Mouse (Mus musculus) embryonic facial prominence, embryonic 11.5 days (tissue): ENCODE data around the gene Mbnl2. TPM values are rescaled to one million over a fixed set of nuclear protein-coding genes. Genes with fewer than 3 reads are reported as not detected.
A peak's percentile ranks its signal among the peaks of the same experiment; 100 is the strongest.

ENCODE experiments used
- ATAC-seq: fragments of 200-750 bp; cut with Nextera tagmentation; replicated peaks from 2 replicates; pipeline ENCODE4 v1.8.0; 2017; ENCODE audit warnings: low read depth; ENCODE audit not compliant: insufficient number of reproducible peaks, low FRiP score, low TSS enrichment
- DNase-seq: peaks from one replicate; pipeline ENCODE4 v3.0.0-alpha.2; 2015; ENCODE audit warnings: low spot score
- H3K27ac ChIP-seq: fragments of 300-500 bp; sonication (generic); replicated peaks from 2 replicates; pipeline ENCODE4 v1.5.1; 2014; ENCODE audit warnings: mild to moderate bottlenecking, low read depth, low read length, control low read depth
- H3K27me3 ChIP-seq: fragments of 300-500 bp; sonication (generic); 2 replicates; pipeline ENCODE4 v1.6.1; 2014; ENCODE audit warnings: mild to moderate bottlenecking, low read length, moderate library complexity, mixed read lengths; ENCODE audit not compliant: control insufficient read depth, insufficient read depth
- H3K36me3 ChIP-seq: fragments of 300-500 bp; sonication (generic); replicated peaks from 2 replicates; pipeline ENCODE4 v1.6.1; 2014; ENCODE audit warnings: low read depth, mild to moderate bottlenecking, low read length, moderate library complexity, mixed read lengths; ENCODE audit not compliant: control insufficient read depth, insufficient read depth
- H3K4me1 ChIP-seq: fragments of 300-500 bp; sonication (generic); 2 replicates; pipeline ENCODE4 v1.6.1; 2014; ENCODE audit warnings: low read length, mixed read lengths; ENCODE audit not compliant: control insufficient read depth, insufficient read depth
- H3K4me2 ChIP-seq: fragments of 300-500 bp; sonication (generic); 2 replicates; pipeline ENCODE4 v1.6.1; 2014; ENCODE audit warnings: low read depth, mild to moderate bottlenecking, control low read depth, low read length, moderate library complexity
- H3K4me3 ChIP-seq: fragments of 300-500 bp; sonication (generic); 2 replicates; pipeline ENCODE4 v1.5.1; 2014; ENCODE audit warnings: low read depth, low read length, control low read depth
- H3K9ac ChIP-seq: fragments of 300-500 bp; sonication (generic); replicated peaks from 2 replicates; pipeline ENCODE4 v1.6.1; 2014; ENCODE audit warnings: mild to moderate bottlenecking, control low read depth, low read length
- H3K9me3 ChIP-seq: fragments of 300-500 bp; sonication (generic); replicated peaks from 2 replicates; pipeline ENCODE4 v1.6.1; 2016; ENCODE audit warnings: mild to moderate bottlenecking, low read length, inconsistent platforms, mixed read lengths; ENCODE audit not compliant: control insufficient read depth
- WGBS: fragments of 180-500 bp; shearing (Covaris S2); extraction: QIAGEN DNeasy Blood & Tissue Kit; methylation state at CpG from one replicate; pipeline ENCODE4 v1.1.7; 2014; 5-methylcytosine and 5-hydroxymethylcytosine counted together
- polyA plus RNA-seq: library from polyadenylated mRNA; unstranded; fragments of >200 nt; fragmentation: Nextera tagmentation; extraction: Ambion mirVana; gene quantifications from 2 replicates; pipeline ENCODE4 v1.2.1, GENCODE M21; 2014

Gene Mbnl2
- polyA plus RNA-seq, 1 experiment from 2014 or later = 76.0 TPM

GRCm38 (mm10) chr14:120289065-120289464 lies 13.6 kb downstream of the Mbnl2 start:
- Histone ChIP-seq H3K9ac (no peak overlapping the region), H3K27me3 (no peaks in the 10 kb centered on the region), H3K36me3 (no peaks in the 10 kb centered on the region), H3K4me3 (no peak overlapping the region), H3K27ac (peak overlapping the region; percentile 72; the same call in 1 of the 2 replicates), H3K4me2 (no peak overlapping the region), H3K9me3 (no peaks in the 10 kb centered on the region), H3K4me1 (peaks cover 13% of the 10 kb centered on the region)
- DNase-seq (peak; percentile 55), ATAC-seq (no peak)
- 53% methylated on average over 9 of the region's 9 CpGs for WGBS

DNA sequence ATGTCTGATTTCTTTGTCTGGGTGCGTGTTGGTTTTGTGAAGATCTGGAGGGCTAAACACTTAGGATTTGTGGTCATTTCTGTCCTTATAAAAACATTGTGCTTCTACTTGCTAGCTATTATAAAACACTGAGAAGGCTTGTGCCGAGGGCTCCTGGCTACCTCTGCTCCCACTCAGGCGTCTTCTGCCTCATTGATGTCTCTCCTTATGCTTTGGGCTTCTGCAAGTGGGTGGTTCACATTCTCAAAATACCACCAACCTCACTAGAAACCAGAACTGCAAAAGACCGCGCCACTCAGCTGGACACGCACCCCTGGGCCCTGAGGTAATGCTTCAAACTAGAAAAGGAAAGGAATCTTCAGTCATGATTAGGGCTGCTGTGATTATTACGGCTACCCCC lies 14.1 kb downstream of the Mbnl2 start:
- Histone ChIP-seq H3K27ac (0 out of 2 replicates have a peak overlapping the region, but pooled peaks have one; percentile 38), H3K4me2 (no peak overlapping the region), H3K36me3 (no peaks in the 10 kb centered on the region), H3K27me3 (no peaks in the 10 kb centered on the region), H3K4me1 (peaks cover 13% of the 10 kb centered on the region), H3K9ac (no peak overlapping the region), H3K9me3 (no peaks in the 10 kb centered on the region), H3K4me3 (no peak overlapping the region)
- ATAC-seq = no peak
- WGBS = 72% methylated on average over 7 of the region's 7 CpGs
- no peak for DNase-seq

DNA sequence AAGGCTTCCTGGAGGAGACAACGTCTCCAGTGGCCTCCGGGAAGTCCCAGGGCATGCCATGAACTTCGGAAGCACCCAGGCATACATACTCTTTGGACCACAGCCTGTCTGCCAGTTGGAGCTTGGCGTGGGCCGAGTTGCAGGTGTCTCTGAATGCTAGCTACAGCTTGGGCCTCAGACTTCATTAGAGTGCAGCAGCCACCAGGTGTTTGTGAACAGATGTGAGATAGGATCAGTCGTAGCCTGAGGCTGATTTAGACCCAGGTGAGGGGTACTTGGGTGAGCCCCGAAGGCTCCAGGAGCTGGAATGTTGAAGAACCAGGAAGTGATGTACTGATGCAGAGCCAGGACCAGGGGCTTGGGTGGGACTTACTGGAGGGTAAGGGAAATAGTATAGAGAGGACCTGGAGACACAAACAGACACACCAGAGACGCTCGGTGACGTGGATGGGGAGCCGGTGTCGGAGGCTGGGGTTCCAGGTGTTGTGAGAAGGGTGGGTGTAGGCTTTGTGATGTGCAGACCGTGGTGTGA lies 15.8 kb downstream of the Mbnl2 start:
- no peak for DNase-seq
- Histone ChIP-seq H3K27ac (no peak overlapping the region), H3K4me1 (peaks cover 19% of the 10 kb centered on the region), H3K9ac (no peak overlapping the region), H3K36me3 (no peaks in the 10 kb centered on the region), H3K4me3 (no peak overlapping the region), H3K9me3 (no peaks in the 10 kb centered on the region), H3K27me3 (no peaks in the 10 kb centered on the region), H3K4me2 (no peak overlapping the region)
- ATAC-seq = no peak
- WGBS = 89% methylated on average over 13 of the region's 13 CpGs

GRCm38 (mm10) chr14:120292133-120292532 lies 16.7 kb downstream of the Mbnl2 start:
- no peak overlapping the region for H3K4me3 ChIP-seq
- WGBS = 59% methylated on average over 5 of the region's 5 CpGs
- no peak for ATAC-seq
- no peaks in the 10 kb centered on the region for H3K27me3 ChIP-seq
- H3K36me3 ChIP-seq = no peaks in the 10 kb centered on the region
- no peak overlapping the region; the same call in 1 of the 2 replicates for H3K27ac ChIP-seq
- no peak overlapping the region for H3K9ac ChIP-seq
- H3K4me1 ChIP-seq = peaks cover 21% of the 10 kb centered on the region
- no peaks in the 10 kb centered on the region for H3K9me3 ChIP-seq
- H3K4me2 ChIP-seq = no peak overlapping the region
- DNase-seq = no peak

DNA sequence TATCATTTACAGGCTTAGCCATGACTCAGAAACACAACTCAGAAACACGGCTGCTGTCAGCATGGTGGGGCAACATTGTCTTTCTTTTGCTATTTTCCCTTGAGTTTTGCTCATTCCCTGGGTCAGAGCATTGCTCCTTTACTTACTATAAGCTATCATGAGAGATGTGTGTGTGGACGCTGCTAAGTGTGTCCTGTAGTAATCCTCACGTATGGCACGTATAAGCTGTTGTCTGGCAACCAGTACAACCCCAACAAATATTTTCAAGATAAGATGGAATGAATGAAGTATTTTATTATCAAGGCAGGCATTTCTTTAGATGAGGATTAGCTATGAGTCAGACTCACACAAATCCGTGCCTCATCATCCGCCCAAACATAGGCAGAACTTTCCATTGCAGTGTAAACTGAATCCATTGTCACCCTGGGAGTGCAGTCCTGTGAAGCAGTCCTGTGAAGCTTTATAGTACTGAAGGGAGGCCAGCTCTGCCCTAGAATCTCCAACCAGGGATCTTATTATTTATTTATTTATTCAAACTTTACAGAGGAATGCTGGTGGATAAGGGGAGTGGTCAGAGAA lies 17.2 kb downstream of the Mbnl2 start:
- H3K9ac ChIP-seq = no peak overlapping the region
- H3K27me3 ChIP-seq = no peaks in the 10 kb centered on the region
- H3K36me3 ChIP-seq = no peaks in the 10 kb centered on the region
- H3K4me3 ChIP-seq = no peak overlapping the region
- peaks cover 18% of the 10 kb centered on the region for H3K4me1 ChIP-seq
- H3K27ac ChIP-seq = no peak overlapping the region; the same call in 1 of the 2 replicates
- no peak for ATAC-seq
- no peak overlapping the region for H3K4me2 ChIP-seq
- 77% methylated on average over 6 of the region's 6 CpGs for WGBS
- DNase-seq = no peak
- H3K9me3 ChIP-seq = no peaks in the 10 kb centered on the region

DNA sequence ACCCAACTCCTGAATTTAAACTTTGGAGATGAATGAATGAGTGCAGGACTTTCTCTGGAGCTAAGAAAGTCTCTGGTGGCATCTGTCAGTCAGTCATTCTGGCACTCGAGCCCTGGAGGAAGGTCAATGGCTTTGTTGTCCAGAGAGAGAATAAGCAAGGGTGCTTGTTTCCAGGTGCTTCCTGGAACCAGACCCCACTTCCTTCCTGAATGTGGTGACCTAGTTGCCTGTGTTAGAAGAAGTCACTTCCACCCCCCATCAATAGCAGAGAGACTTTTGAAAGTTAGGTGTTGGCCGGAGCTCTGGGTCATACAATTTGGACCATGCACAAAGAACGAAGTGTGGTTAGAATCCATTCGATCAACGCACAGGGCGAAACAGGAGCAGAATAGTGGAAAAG lies 19.0 kb downstream of the Mbnl2 start:
- Histone ChIP-seq H3K27ac (no peak overlapping the region), H3K27me3 (no peaks in the 10 kb centered on the region)
- no peak for ATAC-seq

DNA sequence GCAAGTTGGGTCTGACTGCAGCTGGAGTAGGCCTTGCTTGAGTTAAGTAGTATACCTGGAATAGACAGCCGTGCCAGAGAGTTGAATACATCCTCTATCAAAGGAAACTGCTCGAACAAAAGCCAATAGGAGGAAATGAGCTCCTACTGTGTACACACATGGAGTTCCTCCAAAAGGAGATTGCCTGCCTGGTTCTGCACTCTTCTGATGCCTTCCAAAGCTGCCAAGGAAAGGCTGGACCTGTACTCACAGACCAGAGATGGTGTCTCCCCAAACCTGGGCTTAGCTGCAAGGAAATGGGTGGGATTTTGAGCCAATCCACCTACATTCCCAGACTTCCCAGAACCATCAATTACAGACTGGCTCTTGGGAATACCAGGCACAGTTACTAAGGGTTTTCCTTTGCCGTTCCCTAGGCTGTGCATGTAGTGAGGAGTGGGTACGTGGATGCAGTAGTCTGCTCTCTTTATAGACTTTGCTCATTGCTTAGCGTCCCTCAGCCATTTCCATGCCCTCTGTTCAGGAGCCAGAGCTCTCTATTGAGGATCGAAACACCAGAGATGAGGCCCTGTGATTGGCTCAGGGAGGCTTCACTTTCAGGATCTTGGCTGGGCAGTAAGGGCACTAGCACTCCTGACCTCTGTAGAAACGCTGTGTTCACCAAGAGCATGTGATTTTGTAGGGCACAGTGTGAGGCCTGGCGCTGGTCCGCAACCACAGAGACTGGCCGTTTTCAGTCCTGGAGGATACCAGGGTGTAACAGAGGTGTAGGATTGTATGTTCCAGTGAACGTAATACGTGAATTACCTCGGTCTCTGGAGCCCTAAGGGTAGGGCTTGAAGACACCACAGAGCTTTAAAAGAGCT lies 20.1 kb downstream of the Mbnl2 start:
- no peak overlapping the region for H3K4me3 ChIP-seq
- H3K27me3 ChIP-seq = no peaks in the 10 kb centered on the region
- no peak overlapping the region for H3K9ac ChIP-seq
- ATAC-seq (0 out of 2 replicates have a peak, but pooled peaks have one; percentile 37), DNase-seq (no peak)
- peaks cover 17% of the 10 kb centered on the region for H3K4me1 ChIP-seq
- H3K36me3 ChIP-seq = no peaks in the 10 kb centered on the region
- H3K4me2 ChIP-seq = no peak overlapping the region
- no peak overlapping the region for H3K27ac ChIP-seq
- WGBS = 77% methylated on average over 13 of the region's 13 CpGs
- no peaks in the 10 kb centered on the region for H3K9me3 ChIP-seq

More for the DNA sequence above, 19.0 kb downstream of the Mbnl2 start:
- no peaks in the 10 kb centered on the region for H3K9me3 ChIP-seq
- H3K4me3 ChIP-seq = no peak overlapping the region
- no peaks in the 10 kb centered on the region for H3K36me3 ChIP-seq
- DNase-seq = no peak
- peaks cover 17% of the 10 kb centered on the region for H3K4me1 ChIP-seq
- no peak overlapping the region for H3K9ac ChIP-seq
- H3K4me2 ChIP-seq = no peak overlapping the region
- 70% methylated on average over 6 of the region's 6 CpGs for WGBS
